Mouse (Mus musculus): ENCODE measurements around the gene Prss8. TPM values are rescaled to one million over a fixed set of nuclear protein-coding genes. Genes with fewer than 3 reads are reported as not detected.
A peak's percentile ranks its signal among the peaks of the same experiment; 100 is the strongest.
"Not testable (repeated sequence)": the region's sequence is repeated elsewhere in the genome, so short reads cannot be mapped to it uniquely, and the experiment has no call there.

Prss8 gene
- polyA plus RNA-seq, 1 experiment from 2014 or later, result not detected

GRCm38 (mm10) chr7:127895891-127896290 lies 34.0 kb downstream of the Prss8 start:
- ATAC-seq (ENCODE audit: low FRiP score, low TSS enrichment), result peak; percentile 24
- H3K9me3 ChIP-seq (ENCODE audit: control insufficient read depth, low read length); H3K9ac ChIP-seq (replicated peaks; ENCODE audit: low read length); DNase-seq; H3K27ac ChIP-seq (replicated peaks; ENCODE audit: low read depth, low read length); H3K27me3 ChIP-seq (ENCODE audit: control insufficient read depth, insufficient read depth, low read length); H3K4me1 ChIP-seq (ENCODE audit: control insufficient read depth, insufficient read depth, low read length): not testable (repeated sequence)
- peaks cover 11% of the 10 kb centered on the region; the same call in 1 of the 2 replicates for H3K36me3 ChIP-seq (ENCODE audit: control insufficient read depth, insufficient read depth, low read length)
- peak overlapping the region; percentile 41 for H3K4me3 ChIP-seq (replicated peaks; ENCODE audit: low read depth, low read length)
- peak overlapping the region; percentile 70; the same call in 1 of the 2 replicates for H3K4me2 ChIP-seq (ENCODE audit: low read length)
- WGBS, result 68% methylated on average over 7 of the region's 7 CpGs

GRCm38 (mm10) chr7:127895442-127895841 lies 34.5 kb downstream of the Prss8 start, which contains the start of the genes Gm21974 and Vkorc1:
Gene Gm21974, minus strand, starts transcription at chr7:127895454.
Gene Vkorc1, minus strand, starts transcription at chr7:127895617.
- ATAC-seq (ENCODE audit: low FRiP score, low TSS enrichment) (peak; percentile 96), DNase-seq (peak; percentile 97)
- peaks cover 3% of the 10 kb centered on the region; the same call in 1 of the 2 replicates for H3K4me1 ChIP-seq (ENCODE audit: control insufficient read depth, insufficient read depth, low read length)
- no peaks in the 10 kb centered on the region for H3K9me3 ChIP-seq (ENCODE audit: control insufficient read depth, low read length)
- H3K4me2 ChIP-seq (ENCODE audit: low read length), result peak within 1 kb of the TSS; percentile 70
- H3K27me3 ChIP-seq (ENCODE audit: control insufficient read depth, insufficient read depth, low read length), result no peaks in the 10 kb centered on the region
- H3K9ac ChIP-seq (replicated peaks; ENCODE audit: low read length), result peak within 1 kb of the TSS; percentile 64
- H3K4me3 ChIP-seq (replicated peaks; ENCODE audit: low read depth, low read length), result peak within 1 kb of the TSS; percentile 41
- H3K36me3 ChIP-seq (ENCODE audit: control insufficient read depth, insufficient read depth, low read length), result peaks cover 16% of the 10 kb centered on the region
- WGBS, result under 1% methylated on average over 26 of the region's 26 CpGs
- H3K27ac ChIP-seq (replicated peaks; ENCODE audit: low read depth, low read length), result peak within 1 kb of the TSS; percentile 38

- DNase-seq (no peak), ATAC-seq (ENCODE audit: low FRiP score, low TSS enrichment) (no peak)
- Histone ChIP-seq H3K27ac (replicated peaks; ENCODE audit: low read depth, low read length) (no peak overlapping the region), H3K4me3 (replicated peaks; ENCODE audit: low read depth, low read length) (peak overlapping the region; percentile 41; the same call in 1 of the 2 replicates), H3K36me3 (ENCODE audit: control insufficient read depth, insufficient read depth, low read length) (peaks cover 25% of the 10 kb centered on the region), H3K9ac (replicated peaks; ENCODE audit: low read length) (peak overlapping the region; percentile 64; the same call in 1 of the 2 replicates), H3K9me3 (ENCODE audit: control insufficient read depth, low read length) (no peaks in the 10 kb centered on the region), H3K27me3 (ENCODE audit: control insufficient read depth, insufficient read depth, low read length) (no peaks in the 10 kb centered on the region), H3K4me2 (ENCODE audit: low read length) (peak overlapping the region; percentile 70), H3K4me1 (ENCODE audit: control insufficient read depth, insufficient read depth, low read length) (peaks cover 3% of the 10 kb centered on the region; the same call in 1 of the 2 replicates)
- 86% methylated on average over 5 of the region's 5 CpGs for WGBS
Measured at GRCm38 (mm10) chr7:127894480-127894879, 35.4 kb downstream of the Prss8 start.

GRCm38 (mm10) chr7:127890798-127891197 lies 39.1 kb downstream of the Prss8 start, which contains the start of gene Prss53:
Gene Prss53, minus strand, starts transcription at chr7:127890970.
- H3K4me3 ChIP-seq (replicated peaks; ENCODE audit: low read depth, low read length), result no peak within 1 kb of the TSS

GRCm38 (mm10) chr7:127888821-127889220 lies 41.1 kb downstream of the Prss8 start:
- Histone ChIP-seq H3K9me3 (ENCODE audit: control insufficient read depth, low read length) (no peaks in the 10 kb centered on the region), H3K27me3 (ENCODE audit: control insufficient read depth, insufficient read depth, low read length) (no peaks in the 10 kb centered on the region), H3K4me1 (ENCODE audit: control insufficient read depth, insufficient read depth, low read length) (0 out of 2 replicates have a peak, but pooled peaks cover 4% of the 10 kb centered on the region), H3K4me3 (replicated peaks; ENCODE audit: low read depth, low read length) (no peak overlapping the region), H3K4me2 (ENCODE audit: low read length) (no peak overlapping the region), H3K9ac (replicated peaks; ENCODE audit: low read length) (no peak overlapping the region), H3K27ac (replicated peaks; ENCODE audit: low read depth, low read length) (no peak overlapping the region), H3K36me3 (ENCODE audit: control insufficient read depth, insufficient read depth, low read length) (peaks cover 78% of the 10 kb centered on the region)
- no peak for ATAC-seq (ENCODE audit: low FRiP score, low TSS enrichment)
- WGBS, result 76% methylated on average over 3 of the region's 3 CpGs
- DNase-seq, result no peak

More at GRCm38 (mm10) chr7:127890798-127891197, 39.1 kb downstream of the Prss8 start, which contains the start of gene Prss53:
- peaks cover 62% of the 10 kb centered on the region for H3K36me3 ChIP-seq (ENCODE audit: control insufficient read depth, insufficient read depth, low read length)
- WGBS, result 38% methylated on average over 4 of the region's 4 CpGs
- no peaks in the 10 kb centered on the region for H3K9me3 ChIP-seq (ENCODE audit: control insufficient read depth, low read length)
- peaks cover 3% of the 10 kb centered on the region; the same call in 1 of the 2 replicates for H3K4me1 ChIP-seq (ENCODE audit: control insufficient read depth, insufficient read depth, low read length)
- ATAC-seq (ENCODE audit: low FRiP score, low TSS enrichment) (no peak), DNase-seq (no peak)
- H3K27ac ChIP-seq (replicated peaks; ENCODE audit: low read depth, low read length), result no peak within 1 kb of the TSS
- H3K27me3 ChIP-seq (ENCODE audit: control insufficient read depth, insufficient read depth, low read length), result no peaks in the 10 kb centered on the region
- H3K4me2 ChIP-seq (ENCODE audit: low read length), result no peak within 1 kb of the TSS
- no peak within 1 kb of the TSS for H3K9ac ChIP-seq (replicated peaks; ENCODE audit: low read length)

- no peaks in the 10 kb centered on the region for H3K9me3 ChIP-seq (ENCODE audit: control insufficient read depth, low read length)
- H3K27me3 ChIP-seq (ENCODE audit: control insufficient read depth, insufficient read depth, low read length), result no peaks in the 10 kb centered on the region
- H3K36me3 ChIP-seq (ENCODE audit: control insufficient read depth, insufficient read depth, low read length), result peaks cover 79% of the 10 kb centered on the region
- H3K4me2 ChIP-seq (ENCODE audit: low read length), result no peak overlapping the region
- ATAC-seq (ENCODE audit: low FRiP score, low TSS enrichment) (no peak), DNase-seq (no peak)
- 82% methylated on average over 3 of the region's 3 CpGs for WGBS
- no peak overlapping the region for H3K27ac ChIP-seq (replicated peaks; ENCODE audit: low read depth, low read length)
- no peak overlapping the region for H3K4me3 ChIP-seq (replicated peaks; ENCODE audit: low read depth, low read length)
- H3K9ac ChIP-seq (replicated peaks; ENCODE audit: low read length), result no peak overlapping the region
- H3K4me1 ChIP-seq (ENCODE audit: control insufficient read depth, insufficient read depth, low read length), result 0 out of 2 replicates have a peak, but pooled peaks cover 5% of the 10 kb centered on the region
Measured at GRCm38 (mm10) chr7:127887781-127888180, 42.1 kb downstream of the Prss8 start.

- Histone ChIP-seq H3K9ac (replicated peaks; ENCODE audit: low read length) (no peak overlapping the region), H3K4me1 (ENCODE audit: control insufficient read depth, insufficient read depth, low read length) (0 out of 2 replicates have a peak, but pooled peaks cover 5% of the 10 kb centered on the region), H3K9me3 (ENCODE audit: control insufficient read depth, low read length) (no peaks in the 10 kb centered on the region), H3K27ac (replicated peaks; ENCODE audit: low read depth, low read length) (no peak overlapping the region), H3K27me3 (ENCODE audit: control insufficient read depth, insufficient read depth, low read length) (no peaks in the 10 kb centered on the region), H3K4me3 (replicated peaks; ENCODE audit: low read depth, low read length) (no peak overlapping the region), H3K4me2 (ENCODE audit: low read length) (no peak overlapping the region), H3K36me3 (ENCODE audit: control insufficient read depth, insufficient read depth, low read length) (peaks cover 82% of the 10 kb centered on the region)
- DNase-seq (no peak), ATAC-seq (ENCODE audit: low FRiP score, low TSS enrichment) (no peak)
- WGBS, result 90% methylated on average over 8 of the region's 8 CpGs
Measured at GRCm38 (mm10) chr7:127887191-127887590, 42.7 kb downstream of the Prss8 start.

- Histone ChIP-seq H3K36me3 (ENCODE audit: control insufficient read depth, insufficient read depth, low read length) (peaks cover 89% of the 10 kb centered on the region), H3K4me1 (ENCODE audit: control insufficient read depth, insufficient read depth, low read length) (0 out of 2 replicates have a peak, but pooled peaks cover 5% of the 10 kb centered on the region), H3K9ac (replicated peaks; ENCODE audit: low read length) (no peak overlapping the region), H3K4me3 (replicated peaks; ENCODE audit: low read depth, low read length) (no peak overlapping the region), H3K27me3 (ENCODE audit: control insufficient read depth, insufficient read depth, low read length) (no peaks in the 10 kb centered on the region), H3K27ac (replicated peaks; ENCODE audit: low read depth, low read length) (no peak overlapping the region), H3K9me3 (ENCODE audit: control insufficient read depth, low read length) (no peaks in the 10 kb centered on the region), H3K4me2 (ENCODE audit: low read length) (no peak overlapping the region)
- WGBS, result 94% methylated on average over 6 of the region's 6 CpGs
- DNase-seq (no peak), ATAC-seq (ENCODE audit: low FRiP score, low TSS enrichment) (no peak)
Measured at GRCm38 (mm10) chr7:127886551-127886950, 43.4 kb downstream of the Prss8 start.

GRCm38 (mm10) chr7:127885951-127886350 lies 44.0 kb downstream of the Prss8 start:
- Histone ChIP-seq H3K4me3 (replicated peaks; ENCODE audit: low read depth, low read length) (no peak overlapping the region), H3K27me3 (ENCODE audit: control insufficient read depth, insufficient read depth, low read length) (no peaks in the 10 kb centered on the region), H3K27ac (replicated peaks; ENCODE audit: low read depth, low read length) (no peak overlapping the region), H3K9ac (replicated peaks; ENCODE audit: low read length) (no peak overlapping the region), H3K36me3 (ENCODE audit: control insufficient read depth, insufficient read depth, low read length) (peaks cover 95% of the 10 kb centered on the region), H3K9me3 (ENCODE audit: control insufficient read depth, low read length) (no peaks in the 10 kb centered on the region), H3K4me1 (ENCODE audit: control insufficient read depth, insufficient read depth, low read length) (0 out of 2 replicates have a peak, but pooled peaks cover 5% of the 10 kb centered on the region), H3K4me2 (ENCODE audit: low read length) (no peak overlapping the region)
- ATAC-seq (ENCODE audit: low FRiP score, low TSS enrichment), result no peak
- WGBS, result 88% methylated on average over 6 of the region's 6 CpGs
- DNase-seq, result no peak

Measured in midbrain, embryonic 14.5 days (tissue).